Mouse (Mus musculus) activated CD4-positive, CD25-positive, alpha-beta regulatory T cell, adult 4 months (primary cell): ENCODE results near the gene Slc9a8. TPM values are rescaled to one million over a fixed set of nuclear protein-coding genes. Genes with fewer than 3 reads are reported as not detected.

Source experiments
- ATAC-seq: one replicate; pipeline ENCODE4 v1.8.0; 2017
- polyA plus RNA-seq, 2 experiments: library from polyadenylated mRNA; unstranded; fragments of 100-300 nt; shearing (Covaris generic); gene quantifications; one replicate each; pipeline ENCODE4 v1.2.1; 2017

Gene Slc9a8
- polyA plus RNA-seq, 2 experiments from 2014 or later = 35.4 to 43.2 TPM

DNA sequence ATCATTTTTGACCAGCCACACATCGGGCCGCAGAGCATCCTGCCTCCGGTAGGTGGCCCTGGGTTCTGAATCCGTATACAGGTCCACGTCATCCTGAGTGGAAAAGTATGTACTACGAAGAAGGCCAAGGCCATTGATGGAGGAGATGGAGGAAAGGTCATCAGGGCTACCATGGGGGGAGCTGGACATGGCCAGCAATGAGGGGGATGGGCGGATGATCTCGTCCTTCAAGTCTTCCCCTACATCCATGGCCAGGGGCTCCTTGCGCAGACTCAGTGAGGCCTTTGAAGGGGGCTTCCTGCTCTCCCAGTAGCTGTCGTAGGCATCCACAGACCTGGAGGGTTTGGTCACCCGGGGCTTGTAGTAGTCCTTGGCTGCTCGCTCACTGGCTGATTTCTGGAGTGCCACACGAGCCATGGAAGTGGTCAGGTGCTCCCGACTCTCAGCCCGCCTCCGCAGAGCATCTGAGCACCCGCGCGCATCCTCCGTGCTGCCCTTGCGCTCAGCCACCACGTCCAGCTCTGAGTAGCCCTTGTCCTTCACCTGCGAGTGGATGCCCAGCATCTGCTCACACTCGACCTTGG, 62.4 kb downstream of the Slc9a8 start:
- ATAC-seq = no peak

DNA sequence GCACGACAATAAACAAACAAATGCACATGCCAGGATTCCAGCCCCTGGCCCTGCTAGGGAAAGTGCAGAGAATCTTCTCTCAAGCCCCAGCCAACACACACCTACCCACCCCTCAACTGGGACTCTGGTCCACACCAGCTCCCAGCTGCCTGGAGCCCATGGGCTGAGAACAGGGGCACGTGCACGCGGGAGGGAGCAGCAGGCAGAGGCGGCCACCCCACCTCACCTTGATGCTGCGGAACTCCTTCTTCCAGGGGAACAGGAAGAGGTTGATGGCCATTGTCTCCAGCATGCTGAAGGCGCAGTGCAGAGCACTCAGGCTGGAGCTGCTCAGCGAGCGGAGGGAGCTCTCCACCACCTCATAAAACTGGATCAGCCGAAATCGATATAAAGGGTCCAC, 63.4 kb downstream of the Slc9a8 start:
- ATAC-seq = no peak

DNA sequence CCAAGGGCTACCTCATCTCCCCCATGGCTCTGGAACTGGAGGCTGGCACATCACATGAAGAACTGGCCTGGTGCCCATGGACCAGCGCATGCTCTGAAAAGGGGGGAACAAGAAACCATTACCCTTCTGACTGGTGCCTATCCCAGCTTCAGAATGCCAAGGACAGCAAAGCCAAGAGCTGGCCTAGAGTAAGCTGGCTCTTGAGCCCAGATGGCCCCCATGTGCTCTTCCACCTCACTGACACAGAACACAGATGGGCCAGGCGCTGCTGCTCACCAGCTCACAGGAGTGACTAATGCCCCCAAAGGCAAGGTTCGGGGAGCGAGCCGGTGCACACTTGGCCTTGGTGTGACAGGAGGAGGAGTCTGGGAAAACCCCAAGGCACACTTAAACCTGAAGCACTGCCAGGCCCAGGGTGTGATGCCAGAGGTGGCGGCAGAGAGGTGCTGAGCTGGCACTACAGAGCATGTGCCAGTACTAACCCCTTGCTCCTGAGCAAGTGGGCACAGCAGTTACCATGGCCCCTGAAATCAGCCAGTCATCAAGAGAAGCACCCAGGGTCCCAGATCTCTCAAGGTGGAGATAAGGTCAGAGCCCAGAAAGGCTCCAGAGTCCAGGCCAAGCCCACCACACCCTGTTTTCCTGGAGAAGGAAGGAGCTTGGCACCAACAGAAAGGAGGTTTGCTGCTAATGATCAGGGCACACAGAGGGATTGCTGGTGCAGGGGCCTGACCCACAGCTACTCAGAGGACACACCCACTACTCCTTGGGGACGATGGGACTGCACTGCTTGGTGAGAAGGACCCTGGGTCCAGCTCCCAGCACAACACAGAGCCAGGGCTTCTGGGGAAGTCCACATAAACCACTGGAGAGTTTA, 64.2 kb downstream of the Slc9a8 start:
- no peak for ATAC-seq

DNA sequence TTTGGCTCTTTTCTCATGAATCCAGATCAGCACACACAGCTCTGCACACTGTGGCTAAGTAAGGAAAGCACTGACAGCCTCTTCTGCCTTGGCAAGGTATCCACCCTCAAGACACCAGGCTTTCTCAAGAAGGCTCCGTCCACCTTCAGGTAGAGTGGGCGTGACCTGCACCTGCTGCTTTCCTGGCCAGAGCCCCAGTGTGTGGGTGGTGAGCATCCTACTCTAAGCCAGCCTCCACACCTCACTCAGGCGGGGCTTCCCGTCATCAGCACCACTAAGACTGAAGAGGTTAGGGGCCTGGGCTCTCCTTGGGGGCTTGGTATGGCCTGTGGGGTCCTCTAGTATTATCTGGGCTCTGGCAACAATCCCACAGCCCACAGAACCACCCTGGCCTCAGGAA, 65.1 kb downstream of the Slc9a8 start:
- no peak for ATAC-seq

DNA sequence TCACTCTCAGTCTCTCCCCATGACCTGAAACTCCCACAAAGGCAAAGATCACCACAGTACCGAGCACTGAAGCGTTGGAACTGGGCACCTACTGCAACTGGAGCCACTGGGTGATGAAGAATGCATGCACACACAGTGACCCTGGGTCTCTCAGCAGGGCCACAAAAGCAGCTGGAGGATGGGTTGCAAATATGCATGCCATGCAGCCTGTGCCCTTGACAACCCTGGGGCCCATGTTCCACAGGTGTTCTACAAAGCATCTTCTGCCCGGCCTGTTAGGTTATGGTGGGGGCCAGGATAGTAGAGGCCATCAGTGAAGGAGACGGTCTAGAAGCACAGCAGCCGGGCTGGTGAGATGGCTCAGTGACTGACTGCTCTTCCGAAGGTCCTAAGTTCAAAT, 66.0 kb downstream of the Slc9a8 start:
- no peak for ATAC-seq

DNA sequence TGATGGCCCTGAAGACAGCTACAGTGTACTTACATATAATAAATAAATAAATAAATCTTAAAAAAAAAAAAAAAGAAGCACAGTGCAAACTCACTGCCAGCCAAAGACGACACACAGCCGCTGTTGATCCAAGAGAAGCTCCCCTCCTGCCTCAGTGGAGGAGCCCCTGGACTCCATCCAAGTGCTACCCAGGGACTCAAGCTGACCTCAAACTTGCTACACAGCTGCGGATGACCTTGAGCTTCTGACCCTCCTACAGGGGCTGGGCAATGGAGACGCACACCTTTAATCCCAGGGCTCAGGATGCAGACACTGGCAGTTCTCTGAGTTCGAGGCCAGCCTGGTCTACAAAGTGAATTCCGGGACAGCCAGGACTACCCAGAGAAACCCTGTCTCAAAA, 66.5 kb downstream of the Slc9a8 start:
- no peak for ATAC-seq

DNA sequence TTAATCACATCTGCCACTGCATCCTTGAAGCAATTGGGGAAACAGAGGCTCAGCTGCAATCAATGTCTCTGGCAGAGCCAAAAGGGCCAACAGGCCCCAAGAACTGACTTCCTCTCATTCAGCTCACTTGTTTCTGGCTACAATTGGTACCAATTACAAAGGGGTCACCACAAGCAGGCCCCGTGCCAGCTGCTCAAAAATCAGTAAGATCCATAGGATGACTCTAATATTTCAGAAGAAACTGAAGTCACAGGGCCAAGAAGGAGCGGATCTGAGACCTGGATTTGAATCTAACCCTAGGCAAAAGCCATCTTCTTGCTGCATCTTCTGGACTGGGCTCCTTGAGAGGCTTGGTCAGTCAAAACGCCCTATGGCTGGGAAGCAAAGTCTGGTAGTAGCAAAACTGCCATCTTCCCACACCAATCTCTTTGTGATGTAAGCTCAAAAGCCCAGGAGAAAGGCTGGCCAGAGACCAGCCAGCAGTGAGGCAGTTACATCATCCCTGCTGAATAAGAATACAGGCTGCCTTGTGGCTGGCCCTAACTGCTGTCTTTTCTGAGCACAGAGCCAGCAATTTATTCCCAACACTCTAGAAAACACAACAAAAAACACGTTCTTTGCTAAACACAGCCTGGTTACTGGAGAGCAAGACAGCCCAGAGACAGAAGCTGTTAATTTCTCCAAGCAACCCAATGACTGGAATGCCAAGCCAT, 69.5 kb downstream of the Slc9a8 start:
- ATAC-seq = no peak

DNA sequence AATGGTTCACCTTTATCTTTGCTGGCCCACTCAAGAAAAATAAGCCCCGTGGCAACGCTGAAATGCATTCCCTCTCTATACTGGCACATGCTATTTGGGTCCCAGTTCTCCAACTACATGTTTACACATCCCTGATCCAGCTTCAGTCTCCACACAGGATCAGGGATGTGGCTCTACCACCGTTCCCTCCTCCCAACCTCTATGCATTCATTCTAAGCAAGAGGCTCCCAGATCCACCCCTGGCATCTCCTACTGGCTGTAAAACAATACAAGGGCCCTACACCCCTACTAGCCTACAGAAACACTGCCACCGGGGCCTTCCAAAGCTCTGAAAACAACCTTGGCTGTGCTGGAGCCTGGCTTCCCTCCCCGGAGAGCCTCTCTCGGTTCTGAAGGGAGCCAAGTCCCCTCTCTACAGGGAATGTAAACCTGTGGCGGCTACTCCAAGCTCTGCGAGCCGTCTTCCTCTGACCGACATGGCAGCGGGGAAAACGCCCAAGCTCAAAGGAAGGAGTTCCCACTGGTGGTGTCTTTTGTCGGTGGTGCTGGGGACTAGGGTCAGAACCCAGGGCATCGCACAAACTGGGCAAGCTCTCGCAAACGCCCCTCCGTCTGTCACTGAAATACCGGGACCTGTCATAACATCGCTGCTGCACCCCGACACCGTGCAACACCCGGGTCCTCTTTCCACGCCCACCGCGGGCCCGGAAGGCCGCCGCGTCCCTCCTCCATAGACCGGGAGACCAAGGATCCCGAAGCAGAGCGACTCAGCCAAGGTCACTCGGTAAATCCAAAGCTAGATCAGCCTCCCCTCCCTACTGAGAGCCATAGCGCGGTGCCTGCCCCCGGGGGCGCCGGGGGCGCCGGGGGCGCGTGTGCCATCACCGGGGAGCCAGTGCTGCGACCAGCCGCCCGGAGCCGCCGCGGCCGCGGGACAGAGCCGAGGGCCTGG, 70.5 kb downstream of the Slc9a8 start, which contains the start of gene Rnf114:
TSS of gene Rnf114 (plus strand) at position 889 of the 952 bp plus-strand sequence.
- peak; percentile 25 for ATAC-seq

DNA sequence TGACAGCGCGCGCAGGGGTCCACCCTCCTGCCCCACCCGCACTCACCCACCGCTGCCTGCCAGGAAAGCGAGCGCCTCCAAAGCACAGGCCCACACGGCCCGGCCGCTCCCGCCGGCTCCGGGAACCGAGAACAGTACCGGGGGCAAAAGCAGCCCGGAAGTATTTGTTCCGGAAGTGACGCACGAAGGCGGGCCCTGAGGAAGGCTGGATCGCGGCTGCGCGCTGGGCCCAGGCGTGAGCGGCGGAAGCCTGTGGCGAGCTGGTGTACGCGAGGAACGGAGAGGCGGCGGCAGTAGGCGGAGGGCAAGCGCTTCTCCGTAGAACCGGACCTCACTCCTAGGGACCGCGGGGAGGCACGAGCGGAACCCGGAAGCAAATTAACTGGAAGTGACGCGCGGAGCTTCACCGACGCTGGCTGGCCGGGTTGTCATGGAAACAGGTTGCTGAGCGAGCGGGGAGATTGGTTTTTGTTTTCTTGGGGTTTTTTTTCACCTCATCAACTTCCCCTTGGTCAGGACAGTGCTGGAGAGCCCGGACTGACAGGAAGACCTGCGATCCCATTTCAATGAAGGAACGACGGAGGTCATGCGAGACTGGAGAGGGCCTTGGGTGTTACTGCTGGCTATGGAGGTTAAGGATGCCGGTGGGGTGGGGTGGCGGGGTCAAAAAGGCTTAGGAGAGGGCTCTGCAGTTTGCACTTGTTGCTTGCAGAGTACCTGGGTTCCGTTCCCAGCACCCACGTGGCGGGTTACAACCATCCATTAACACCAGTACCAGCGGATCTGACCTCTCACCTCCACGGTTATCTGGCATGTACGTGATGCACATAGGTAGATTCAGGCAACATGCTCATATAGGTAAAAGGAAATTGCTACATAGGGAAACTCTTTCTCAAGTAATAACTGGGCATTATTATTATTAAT, 71.5 kb downstream of the Slc9a8 start, which contains the start of gene Spata2:
TSS of gene Spata2 (minus strand) at position 175 of the 924 bp plus-strand sequence.
- peak; percentile 82 for ATAC-seq

DNA sequence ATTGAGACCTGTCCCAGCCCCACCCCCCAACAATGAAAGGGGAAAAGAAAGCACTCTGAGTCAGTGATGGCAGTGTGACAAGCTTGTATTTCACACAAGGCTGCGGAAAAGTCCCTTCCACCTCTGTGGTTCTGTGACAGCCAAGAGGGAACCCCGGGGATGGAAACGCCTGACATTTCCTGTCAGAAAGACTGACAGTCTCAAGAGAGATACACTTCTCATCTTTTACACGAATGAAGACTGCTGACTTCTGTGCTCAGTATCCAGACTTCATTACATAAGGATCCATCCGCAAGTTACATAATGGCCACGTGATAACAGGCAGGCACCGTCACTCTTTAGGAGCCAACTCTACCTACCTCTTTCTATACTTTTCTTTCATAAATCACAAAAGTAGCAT, 74.9 kb downstream of the Slc9a8 start:
- ATAC-seq = peak; percentile 22

DNA sequence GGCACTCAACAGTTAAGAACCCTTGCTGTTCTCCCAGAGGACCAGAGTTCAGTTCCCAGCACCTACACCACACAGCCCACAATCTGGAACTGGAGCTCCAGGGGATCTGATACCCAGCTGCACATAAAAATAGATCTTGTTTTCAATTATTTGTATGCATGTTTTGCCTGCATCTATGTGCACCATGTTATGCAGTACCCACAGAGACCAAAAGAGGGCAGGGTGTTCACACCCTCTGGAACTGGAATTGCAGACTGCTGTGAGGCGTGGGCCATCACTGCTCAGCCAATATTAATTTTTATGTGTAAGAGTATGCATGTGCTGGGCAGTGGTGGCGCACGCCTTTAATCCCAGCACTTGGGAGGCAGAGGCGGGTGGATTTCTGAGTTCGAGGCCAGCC, 75.8 kb downstream of the Slc9a8 start:
- no peak for ATAC-seq

DNA sequence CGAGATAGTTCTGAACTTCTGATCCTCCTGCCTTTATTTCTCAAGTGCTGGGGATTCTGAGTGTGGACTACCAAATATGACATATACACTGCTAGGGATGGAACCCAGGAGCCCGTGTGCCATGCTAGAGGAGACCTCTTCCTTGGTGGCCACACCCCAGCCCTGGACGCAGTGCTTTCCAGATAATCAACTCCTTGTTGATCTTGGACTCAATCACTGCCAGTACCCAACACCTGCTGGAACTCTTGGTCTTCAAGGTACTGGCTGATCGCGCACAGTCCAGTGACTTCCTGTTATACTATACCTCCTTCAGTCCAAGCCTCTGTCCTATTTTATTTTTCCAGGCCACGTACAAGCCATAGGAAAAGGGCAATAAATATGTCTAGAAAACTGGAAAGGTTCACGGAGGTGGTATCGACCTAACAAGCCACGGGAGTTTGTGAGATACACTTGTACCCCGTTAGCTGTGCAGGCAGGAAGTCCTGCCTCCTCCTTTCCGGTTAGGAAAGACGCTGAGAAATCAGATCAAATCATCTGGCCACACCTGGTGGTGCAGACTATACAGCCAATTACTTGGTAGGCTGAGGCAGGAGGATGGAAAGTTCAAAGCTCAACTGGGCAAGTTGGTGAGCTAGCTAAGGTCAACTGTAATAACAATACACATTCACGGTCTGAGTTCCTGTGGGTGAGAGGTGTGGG, 81.2 kb downstream of the Slc9a8 start:
- ATAC-seq = peak; percentile 51

DNA sequence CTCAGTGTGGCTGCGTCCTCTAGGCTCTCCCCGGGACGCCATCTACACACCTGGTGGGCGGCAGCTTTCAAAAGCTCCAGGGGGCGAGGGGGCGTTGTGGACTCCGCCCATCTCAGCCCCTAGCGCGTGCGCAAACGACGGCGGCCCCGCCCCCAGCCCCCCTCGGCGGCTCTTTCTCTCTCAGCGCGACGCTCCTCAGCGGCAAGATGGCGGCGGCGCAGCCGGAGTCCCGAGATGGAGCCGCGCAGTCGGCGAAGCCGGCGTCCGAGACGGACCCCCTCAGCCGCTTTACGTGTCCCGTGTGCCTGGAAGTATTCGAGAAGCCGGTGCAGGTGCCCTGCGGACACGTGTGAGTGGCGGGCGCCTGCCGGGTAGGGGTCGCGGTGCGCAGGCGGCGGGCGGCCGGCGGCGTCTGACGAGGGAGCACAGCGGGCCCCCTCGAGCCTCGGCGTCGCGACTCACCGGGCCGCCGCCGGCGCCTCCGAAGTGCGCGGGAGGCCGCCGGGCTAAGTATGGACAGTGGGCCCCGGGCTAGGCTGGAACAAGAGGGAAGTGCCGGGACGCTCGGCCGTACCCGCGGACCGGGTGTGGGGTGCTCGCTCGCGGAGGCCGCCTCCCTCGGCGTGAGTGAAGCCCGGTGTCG, 81.9 kb downstream of the Slc9a8 start:
- ATAC-seq = peak; percentile 48

DNA sequence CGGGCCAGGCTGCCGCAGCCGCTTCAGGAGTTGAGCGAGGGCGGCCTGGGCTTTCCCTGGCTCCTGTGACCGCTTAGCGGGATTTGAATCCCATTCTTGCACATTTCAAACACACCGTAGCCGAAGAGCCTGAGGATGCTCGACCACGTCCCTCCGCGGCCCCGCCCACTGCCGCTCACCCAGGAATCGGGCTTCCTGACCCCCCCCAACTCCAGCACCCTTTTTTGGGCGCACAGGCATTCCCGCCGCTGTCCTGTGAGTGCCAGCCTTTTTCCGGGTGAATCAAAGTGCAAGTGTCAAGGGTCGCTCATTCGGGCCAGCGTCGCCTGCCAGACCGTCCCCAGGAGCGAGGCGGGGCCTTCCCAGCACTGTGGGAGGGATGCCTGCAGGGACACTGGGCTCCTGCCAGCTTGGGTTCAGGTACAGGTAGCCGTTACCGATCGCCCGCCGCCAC, 82.4 kb downstream of the Slc9a8 start:
- ATAC-seq = no peak

DNA sequence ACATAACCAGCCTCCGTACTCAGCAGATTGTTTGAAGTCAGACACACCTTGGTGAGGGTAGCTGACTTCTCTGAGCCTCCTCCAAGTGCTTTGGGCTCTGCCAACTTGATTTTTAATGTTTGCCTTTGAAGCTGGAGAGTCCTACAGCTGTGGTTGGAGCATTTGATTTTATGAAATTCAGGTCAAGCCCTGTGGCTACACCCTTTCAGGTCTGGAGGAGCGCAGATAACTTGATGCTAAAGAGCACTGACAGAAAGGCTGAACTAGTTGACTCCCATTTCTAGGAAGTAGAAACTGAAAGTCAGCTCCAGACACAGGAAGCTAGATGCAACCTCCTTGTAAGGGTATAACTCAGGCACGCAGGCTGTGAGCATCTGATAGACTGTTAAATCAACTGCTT, 83.6 kb downstream of the Slc9a8 start:
- ATAC-seq = peak; percentile 76

DNA sequence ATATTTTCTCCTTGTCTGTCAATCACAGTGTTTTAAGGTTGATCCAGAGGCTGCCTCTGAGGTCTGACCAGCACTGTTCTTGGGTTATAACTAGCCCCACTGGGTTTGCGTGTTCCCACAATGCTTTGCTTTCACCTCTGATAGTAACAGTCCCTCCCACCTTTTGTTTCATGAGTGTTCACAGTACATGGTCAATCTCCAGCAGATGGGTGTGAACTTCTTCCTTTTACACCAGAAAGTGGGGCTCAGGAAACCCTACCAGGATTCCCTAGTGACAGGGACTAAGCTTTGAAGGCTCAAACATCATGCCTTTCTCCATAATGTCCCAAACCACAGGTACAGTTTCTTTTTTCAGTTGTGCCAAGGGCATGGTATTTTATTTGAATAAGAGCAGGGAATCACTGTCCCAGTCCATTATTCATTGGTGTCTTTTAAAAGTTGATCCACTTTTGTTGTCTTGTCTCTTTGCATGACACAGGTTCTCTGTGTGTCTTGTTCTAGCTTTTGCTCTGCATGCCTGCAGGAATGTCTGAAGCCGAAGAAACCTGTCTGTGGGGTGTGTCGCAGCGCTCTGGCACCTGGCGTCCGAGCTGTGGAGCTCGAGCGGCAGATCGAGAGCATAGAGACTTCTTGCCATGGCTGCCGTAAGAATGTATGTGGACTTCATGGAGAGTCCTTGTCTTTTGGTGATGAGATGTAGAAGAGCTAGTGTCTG, 85.2 kb downstream of the Slc9a8 start:
- no peak for ATAC-seq

DNA sequence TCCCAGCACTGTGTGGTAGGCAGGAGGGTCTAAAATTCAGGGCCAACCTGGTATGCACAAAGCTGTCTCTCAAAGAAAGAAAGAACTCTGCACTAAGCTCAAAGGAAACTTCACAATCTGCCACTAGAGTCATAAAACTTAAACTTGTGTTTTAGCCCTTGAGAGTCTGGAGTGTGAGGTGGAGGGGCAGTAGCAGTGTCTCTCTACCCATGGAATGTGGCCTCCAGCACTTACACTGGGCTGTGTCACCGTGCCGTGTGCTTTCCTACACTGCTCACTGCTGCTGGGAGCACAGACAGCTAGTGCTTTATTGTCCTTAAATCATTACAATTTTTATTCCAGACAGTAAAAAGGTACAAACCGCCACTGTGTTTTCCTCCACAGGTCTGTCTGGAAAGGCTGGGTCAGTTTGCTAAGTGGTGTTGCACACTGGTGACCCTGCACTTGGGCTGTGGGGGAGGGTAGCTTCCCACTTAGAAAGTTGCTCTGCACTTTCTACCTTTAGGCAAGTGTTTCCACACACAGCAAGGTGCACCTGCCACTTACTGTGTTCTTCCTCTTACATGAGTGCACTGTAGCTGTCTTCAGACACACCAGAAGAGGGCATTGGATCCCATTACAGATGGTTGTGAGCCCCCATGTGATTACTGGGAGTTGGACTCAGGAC, 86.3 kb downstream of the Slc9a8 start:
- ATAC-seq = no peak

DNA sequence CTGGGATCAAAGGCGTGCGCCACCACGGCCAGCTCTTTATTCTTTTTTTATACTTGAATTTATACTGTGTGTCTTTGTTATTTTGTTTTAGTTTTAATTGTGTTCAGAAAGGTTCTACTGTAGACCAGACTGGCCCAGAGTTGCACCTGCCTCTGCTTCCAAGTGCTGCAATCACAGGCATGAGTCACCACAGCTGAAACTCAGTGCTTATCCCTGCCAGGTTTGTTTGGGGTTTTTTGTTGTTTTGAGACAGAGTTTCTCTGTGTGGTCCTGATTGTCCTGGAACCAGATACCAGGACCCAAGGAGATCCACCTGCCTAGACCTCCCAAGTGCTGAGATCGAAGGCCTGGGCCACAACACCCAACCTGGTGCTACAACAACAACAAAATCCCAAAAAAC, 87.1 kb downstream of the Slc9a8 start:
- ATAC-seq = no peak

DNA sequence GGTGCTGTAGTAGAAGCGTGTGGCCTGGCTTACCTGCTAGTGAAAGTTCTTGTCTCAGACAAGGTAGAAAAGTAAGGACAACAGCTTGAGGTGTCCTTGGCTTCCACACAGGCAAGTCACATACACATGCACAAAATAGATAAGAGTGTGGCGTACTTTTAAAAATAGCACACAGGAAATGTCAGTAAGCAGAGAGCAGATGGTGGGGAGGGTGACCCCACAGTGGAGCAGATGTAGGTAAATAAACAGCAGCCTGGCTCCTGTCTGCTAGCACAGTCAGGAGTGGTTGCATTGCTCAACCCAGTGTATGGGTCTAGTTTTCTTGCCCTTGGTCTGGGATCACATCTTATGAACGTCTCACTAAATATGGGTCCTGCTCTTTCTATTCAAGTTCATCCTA, 89.0 kb downstream of the Slc9a8 start:
- ATAC-seq = peak; percentile 21
